Mouse (Mus musculus): ENCODE measurements around the gene Camta2.

The Camta2 gene

DNA sequence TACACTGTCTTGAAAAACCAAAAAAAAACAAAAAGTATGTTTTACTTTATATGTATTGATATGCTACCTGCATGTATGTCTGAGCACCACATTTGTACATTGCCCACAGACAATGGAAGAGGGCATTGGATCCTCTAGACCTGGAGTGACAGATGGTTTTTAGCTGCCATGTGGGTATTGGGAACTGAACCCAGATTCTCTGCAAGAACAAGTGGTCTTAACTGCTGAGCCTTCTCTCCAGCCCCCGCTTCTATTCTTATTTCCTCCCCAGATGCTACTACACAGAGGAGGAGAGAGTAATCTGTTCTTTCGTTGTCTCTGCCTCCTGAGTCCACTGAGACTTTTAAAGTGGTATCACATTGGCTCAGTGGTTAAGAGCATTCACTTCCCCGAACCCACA, 5.6 kb upstream of the Camta2 start:
- peak; percentile 47; the same call in 1 of the 2 replicates for ATAC-seq (ENCODE audit: low TSS enrichment)

DNA sequence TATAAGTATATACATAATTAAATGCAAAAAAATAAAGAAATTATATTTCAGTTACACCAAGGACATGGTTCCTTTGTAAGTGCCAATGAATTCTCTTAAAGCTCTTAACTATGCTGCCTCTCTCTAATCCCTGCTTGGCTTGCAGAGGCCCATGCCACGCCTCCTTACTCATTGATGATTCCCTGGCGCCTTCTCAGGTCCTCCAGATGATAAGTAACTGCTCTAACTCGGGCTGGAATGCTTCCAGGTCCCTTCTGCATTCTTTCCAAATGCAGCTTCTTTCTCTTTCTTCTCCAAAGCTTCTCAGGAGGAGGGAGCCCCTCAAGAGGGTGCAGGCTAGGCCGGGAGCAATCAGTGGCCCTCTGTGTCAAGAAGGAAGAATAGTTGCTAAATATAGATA, 1.7 kb upstream of the Camta2 start:
- ATAC-seq (ENCODE audit: low TSS enrichment), result no peak

DNA sequence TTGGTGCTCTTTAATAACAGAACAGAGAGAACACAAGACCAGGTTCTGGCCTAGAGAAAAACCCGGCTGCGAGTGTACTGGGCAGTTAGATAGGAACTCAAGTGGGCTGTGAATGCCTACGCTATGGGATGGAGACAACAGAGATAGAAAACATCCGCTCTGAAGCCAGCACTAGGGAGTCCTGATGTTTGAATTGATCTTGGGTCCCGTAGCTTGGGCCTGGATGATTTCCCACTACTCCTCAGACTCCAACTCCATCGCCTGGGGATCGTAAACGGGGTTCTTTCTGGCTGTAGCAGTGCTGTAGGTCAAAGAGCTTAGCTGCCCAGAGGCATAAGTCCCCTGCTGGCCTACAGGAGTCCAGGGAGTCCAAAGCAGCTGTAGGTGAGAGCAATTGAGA, 467 bp upstream of the Camta2 start:
- ATAC-seq (ENCODE audit: low TSS enrichment), result no peak

DNA sequence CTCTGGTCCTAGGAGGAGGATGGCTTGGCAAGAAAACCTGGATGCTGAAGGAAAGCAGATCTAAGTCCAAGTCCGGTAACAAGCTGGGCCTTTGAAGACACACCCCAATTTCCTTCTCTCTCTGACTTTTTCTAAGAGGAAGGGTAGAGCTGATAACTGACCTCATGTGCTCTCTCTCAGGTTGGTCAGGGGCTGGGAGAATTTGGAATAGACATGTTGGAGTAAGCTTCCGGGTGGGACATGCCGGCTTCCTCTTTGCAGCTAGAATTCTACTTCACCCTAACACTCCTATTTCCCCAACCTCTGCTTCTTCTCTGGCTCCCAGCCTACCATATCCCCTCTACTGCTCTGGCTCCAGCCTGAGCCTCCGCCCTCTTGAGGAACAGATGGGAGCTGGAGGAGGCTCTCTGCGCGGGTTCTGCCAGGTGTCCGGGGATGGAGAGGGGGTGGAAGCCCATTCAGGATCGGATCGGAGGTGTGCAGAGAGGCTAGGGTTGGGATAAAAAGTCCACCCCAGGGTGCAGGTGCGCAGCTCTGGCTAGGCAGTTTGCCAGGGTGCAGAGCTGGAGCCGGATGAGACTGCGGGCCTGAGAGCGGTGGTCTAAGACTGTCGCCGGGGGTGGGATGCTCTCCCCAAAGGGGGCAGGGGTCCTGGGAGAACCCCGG, 871 bp downstream of the Camta2 start:
- ATAC-seq (ENCODE audit: low TSS enrichment), result peak; percentile 64

DNA sequence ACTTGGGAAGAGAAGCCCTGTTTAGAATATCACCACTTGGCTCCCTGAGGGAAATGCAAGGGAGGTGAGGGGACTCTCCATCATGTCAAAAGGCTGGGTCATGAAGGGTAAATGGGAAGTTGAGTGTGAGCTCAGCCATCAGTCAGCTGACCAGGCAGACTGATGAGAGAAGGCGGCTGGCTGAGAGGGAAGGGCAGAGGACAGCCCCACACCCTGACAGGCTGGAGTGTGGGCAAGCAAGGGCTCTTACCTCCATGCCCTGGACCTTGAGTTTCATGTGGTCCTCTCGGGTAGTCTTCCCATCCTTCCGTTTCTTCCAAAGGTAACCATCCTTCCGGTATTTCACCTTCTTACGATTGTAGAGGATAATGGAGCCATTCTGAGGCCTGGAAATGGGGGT, 4.3 kb downstream of the Camta2 start:
- ATAC-seq (ENCODE audit: low TSS enrichment), result no peak

DNA sequence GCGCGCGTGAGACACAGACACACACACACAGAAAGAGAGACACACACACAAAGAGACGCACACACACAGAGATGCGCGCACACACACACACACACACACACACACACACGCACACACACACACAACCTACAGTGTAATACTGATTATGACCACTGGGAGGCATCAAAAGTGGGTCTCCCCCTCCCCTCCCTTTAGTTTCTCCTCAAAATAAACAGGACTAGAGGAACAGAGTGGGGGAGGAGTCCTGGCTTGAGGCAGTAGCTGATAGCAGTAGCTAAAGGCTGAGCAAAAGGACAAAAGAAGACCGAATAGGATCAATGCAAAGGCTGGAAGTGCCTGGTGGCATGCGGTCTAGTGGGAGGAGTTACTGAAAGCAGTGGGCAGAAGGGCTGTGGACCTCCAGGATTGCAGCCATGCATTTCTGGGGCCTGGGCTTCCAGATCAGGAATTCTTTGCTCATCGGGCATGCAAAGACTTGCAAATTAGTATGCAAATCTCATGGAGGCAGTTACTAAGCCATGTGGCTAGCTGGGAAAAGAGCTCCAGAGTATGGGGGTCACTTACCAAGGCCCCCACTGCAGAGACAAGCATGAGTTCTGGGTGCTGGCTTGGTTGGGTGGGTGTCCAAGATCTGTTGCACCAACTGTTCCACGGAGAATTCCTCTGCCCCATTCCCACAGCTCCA, 5.9 kb downstream of the Camta2 start:
- ATAC-seq (ENCODE audit: low TSS enrichment), result peak; percentile 38; the same call in 1 of the 2 replicates

DNA sequence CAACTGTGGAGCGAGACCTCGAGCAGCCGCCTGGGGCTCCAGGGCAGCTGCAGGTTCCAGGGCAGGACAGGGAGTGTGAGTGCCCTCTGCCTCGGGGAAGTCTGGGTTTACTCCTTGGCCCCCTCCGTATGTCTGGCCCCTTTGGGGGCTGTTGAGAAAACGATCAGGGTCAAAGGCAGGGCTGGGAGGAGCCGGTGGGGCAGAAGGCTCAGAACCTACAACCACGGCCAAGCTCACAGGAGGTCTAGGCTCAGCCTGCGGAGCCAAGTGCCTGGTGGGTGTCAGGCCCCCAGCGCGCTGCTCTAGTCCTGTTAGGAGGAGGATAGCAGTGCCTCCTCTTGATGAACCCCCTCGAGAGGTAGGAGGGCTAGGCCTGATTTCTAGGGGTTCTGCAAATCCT, 6.7 kb downstream of the Camta2 start:
- ATAC-seq (ENCODE audit: low TSS enrichment), result no peak

DNA sequence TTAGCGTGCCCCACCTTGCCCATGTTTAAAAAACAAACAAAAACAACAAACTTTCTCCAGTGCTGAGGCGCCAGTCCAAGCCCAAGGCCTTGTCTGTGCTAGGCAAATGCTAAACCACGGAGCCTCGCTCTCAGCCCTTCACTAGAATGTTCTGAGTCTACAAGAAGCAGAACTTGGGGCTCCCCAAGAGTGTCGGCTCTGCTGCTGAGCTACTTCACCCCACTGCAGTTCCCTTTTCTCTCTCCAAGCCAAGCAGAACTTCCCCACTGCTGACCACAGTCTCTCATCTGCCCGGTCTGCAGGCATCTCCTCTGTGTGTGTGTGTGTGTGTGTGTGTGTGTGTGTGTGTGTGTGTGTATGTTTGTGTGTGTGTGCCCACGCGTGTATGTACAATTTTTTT, 8.0 kb downstream of the Camta2 start:
- no peak for ATAC-seq (ENCODE audit: low TSS enrichment)

DNA sequence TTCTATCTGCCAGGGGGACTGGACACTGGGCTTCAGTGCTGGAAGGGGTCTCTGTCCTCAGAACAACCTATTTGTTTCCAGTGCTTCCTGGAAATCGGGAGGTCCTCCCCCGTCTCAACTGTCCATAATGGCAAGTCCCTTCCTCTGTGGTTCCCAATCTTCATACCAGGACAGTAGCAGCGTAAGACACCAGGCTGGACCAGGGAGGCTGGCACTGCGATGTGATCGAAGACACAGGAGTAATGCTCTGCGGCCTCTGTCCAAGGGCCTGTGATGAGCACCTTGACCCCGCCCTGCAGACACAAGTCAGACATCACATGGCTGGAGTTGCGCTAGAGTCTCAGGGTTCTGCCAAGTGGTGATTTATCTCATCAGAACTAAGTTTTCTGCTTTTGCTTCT, 8.5 kb downstream of the Camta2 start:
- ATAC-seq (ENCODE audit: low TSS enrichment), result no peak

DNA sequence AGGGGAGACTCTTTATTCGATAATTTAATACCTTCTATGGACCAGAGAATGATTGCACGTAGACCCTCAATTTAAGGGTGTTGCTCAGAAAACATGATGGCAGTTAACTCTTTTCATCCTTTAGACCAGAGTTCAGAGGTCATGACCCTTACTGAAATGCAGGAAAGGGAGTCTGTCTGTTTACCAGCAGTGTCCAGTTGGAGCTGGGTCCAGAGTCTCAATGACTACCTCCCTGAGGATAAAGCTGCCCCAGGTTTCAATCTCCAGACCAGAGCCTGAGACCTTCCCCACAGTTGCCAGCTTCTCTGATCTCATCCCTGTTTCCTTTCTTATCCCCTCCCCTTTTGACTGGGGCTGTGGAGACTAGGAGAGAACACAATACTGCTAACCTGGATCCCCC, 9.3 kb downstream of the Camta2 start:
- ATAC-seq (ENCODE audit: low TSS enrichment), result no peak

DNA sequence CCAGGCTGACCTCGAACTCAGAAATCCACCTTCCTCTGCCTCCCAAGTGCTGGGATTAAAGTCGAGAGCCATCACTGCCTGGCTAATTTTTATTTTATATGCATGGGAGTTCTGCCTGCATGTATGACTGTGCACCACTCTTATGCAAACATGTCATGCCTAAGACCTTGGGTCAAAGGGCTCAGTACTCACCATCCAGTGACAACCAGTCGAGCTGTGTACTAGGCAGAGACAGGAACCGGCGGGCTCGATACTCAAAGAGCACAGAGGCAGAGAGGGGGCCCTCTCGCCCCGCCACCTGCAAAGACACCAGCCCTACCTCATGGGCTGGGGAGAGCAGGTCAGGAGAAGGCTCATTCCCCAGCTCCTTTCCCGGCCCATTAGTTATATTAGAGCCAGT, 9.8 kb downstream of the Camta2 start:
- no peak for ATAC-seq (ENCODE audit: low TSS enrichment)

DNA sequence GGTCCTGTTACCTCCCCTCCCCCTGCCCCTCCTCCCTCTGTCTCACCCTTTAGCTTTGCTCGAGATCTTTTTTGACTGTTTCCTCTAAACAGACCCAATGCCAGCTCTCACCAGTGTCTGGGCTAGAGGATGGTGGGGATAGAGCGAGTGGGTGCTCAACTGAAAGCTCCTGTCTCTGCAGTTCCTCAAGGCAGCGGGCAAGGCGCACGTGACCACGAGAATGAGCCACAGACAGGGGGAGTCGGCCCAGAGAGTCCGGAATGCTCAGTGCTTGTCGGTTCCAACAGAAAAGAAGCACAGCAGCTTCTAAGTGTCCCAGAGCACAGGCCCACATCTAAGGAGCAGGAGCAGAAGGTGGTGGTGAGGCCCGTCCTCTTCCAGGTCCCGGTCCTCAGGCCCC, 13.4 kb downstream of the Camta2 start:
- no peak for ATAC-seq (ENCODE audit: low TSS enrichment)

DNA sequence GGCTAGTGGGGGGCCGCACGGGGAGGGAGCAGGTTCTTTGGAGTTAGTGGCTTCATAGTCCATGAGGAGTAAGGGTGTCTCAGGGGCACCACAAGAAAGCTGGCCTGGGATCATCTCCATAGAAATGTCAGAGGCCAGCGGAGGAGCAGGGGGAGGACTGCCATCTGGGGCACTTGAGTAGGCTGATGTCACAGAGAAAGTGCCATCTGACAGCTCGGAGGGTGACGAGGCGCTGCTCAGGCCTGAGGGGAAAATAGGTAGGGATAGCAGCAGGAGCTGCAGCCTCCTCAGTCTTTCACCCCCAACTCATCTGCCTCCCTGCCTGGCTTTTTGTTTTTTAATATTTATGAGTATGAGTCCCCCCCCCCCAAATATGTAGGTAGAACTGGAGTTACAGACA, 13.9 kb downstream of the Camta2 start:
- no peak for ATAC-seq (ENCODE audit: low TSS enrichment)

DNA sequence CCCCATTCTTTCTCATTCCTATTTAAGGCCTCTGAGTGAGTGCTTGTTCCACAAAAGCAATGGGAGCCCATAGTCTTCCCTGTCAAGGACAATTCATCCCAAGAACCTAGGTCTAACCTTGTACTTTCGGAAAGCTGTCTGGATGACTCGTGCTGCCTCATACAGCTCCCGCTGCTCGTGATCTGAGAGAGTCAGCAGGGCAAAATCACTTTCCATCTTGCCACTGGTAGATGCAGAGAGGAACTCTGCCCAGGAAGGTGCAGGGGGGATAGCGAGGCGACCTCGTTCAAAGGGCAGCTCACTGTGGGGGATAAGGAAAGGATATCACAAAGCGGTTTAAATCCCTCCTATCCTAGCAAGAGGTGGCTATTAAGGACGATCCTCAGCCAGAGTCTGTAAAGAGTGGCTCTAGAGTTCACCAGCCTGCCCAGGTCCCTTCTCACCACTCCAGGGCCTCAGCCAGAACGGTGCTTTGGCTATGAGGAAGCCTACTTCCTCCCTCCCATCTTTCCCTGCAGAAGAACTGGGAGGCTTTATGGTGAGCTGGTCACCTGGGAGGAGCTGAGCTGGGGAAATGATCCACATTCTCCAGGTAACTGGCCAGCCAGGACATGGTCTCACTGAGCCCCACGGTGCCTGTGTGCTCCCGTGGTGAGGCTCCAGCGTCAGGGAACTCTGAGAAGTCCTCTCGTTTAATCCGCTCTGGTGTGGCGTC, 16.4 kb downstream of the Camta2 start:
- ATAC-seq (ENCODE audit: low TSS enrichment), result no peak

DNA sequence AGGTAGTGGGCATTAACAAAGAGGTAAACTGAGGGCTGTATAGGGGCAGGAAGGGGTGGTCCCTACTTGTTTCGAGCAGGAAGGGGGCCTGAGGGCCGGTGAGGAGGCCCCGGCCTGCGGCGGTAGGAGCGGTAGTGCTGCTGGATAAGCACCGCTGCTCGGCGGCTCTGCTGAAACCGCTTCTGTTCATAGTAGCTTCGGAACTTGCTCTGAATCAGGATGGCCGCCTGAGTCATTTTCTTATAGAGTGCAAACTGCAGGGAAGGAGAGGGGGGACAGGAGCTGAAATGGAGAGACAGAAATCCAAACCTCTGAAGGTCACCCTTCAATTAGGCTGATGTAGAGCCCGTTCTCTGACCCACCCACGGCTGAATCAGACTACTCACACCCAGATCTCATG, 17.4 kb downstream of the Camta2 start:
- no peak for ATAC-seq (ENCODE audit: low TSS enrichment)

DNA sequence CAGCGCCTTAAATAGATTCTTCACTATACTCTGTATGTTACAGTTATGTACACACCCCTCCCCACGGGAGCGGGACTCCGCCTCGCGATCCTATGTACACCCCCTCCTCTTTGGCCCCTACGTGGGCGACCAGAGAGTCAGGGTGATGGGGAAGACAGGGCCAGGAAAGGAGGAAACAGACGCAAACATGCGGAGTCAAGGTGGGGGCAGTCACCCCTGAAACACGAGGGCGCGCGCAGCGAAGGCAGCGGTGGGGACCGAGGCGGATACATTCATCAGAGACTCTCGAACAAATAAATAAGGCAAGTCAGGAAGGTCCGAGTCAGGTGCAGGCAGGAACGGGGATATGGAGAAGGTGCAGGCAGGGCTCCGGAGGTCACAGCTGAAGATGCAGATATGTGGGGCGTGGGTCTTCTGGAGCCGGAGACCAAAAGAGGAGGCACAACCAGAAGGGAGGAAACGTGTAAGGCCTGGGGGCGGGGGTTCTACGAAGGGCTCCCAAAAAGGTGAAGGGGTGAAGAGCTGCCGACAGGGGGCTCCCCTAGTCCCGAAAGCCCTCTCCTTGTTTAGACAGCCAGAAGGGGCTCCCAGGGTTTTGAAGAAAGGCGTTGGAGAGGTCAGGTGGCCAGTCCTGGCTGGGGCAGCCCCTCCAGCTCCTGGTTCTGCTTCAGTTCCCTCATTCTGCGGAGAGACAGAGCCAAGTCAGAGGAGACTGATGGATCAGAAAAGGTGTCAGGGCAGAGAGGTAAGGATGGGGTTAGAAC, 18.1 kb downstream of the Camta2 start:
- ATAC-seq (ENCODE audit: low TSS enrichment), result 0 out of 2 replicates have a peak, but pooled peaks have one; percentile 8

DNA sequence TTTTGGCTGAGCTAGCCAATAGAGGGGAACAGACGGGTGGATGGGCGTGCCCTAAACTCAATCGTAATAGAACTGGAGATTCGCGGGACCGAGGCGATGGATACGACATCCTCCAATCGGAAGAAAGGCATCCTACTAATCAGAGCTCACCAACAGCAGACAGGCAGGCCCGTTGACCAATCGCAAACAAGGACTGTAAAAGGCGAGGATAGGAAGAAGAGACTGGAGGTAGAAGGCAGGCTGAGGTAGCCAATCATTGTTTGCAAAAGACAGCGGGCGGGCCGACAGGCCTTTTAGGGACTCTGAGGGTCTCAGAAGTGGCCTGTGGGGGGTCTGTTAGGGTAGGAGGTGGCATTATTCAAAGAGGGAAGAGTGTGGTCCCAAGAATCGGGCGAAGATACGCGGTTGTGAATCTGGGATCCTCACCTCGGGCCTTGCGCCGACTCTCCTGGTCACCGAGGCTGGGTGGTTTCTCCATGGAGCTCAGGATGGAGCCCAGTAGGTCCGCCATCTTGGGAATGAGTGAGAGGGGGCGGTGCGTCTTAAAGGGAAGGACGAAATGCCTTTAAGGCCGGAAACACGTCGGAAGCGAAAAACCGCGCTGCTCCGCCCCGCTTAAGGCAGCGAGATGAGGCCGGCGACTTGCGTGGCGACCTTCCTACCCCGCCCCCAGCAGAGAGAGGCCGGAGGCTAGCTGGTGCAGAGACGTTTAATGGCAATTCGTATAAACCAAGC, 19.0 kb downstream of the Camta2 start, which contains the start of gene Spag7:
TSS of gene Spag7 (minus strand) at position 646 of the 735 bp plus-strand sequence.
- ATAC-seq (ENCODE audit: low TSS enrichment), result peak; percentile 92

DNA sequence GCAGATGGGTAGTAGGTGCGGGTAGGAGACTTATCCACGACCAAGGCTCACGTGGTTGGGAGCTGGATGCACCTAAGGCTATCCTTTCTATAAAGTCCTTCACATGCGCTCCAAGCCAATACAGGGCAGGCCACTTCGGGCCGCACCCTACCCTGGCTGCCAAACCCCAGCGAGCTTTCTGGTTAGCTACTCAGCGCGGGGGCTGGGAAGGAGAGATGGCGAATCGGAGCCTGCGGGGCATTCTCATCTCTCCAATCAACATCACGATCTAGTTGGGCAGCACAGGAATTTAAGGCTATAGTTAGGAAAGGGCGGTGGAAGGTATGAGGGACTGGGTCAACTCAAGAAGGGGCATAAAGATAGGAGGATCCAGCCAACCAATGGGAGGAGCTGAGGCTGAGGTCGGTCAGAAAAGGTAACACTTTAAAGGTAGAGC, 19.6 kb downstream of the Camta2 start:
- ATAC-seq (ENCODE audit: low TSS enrichment), result no peak

DNA sequence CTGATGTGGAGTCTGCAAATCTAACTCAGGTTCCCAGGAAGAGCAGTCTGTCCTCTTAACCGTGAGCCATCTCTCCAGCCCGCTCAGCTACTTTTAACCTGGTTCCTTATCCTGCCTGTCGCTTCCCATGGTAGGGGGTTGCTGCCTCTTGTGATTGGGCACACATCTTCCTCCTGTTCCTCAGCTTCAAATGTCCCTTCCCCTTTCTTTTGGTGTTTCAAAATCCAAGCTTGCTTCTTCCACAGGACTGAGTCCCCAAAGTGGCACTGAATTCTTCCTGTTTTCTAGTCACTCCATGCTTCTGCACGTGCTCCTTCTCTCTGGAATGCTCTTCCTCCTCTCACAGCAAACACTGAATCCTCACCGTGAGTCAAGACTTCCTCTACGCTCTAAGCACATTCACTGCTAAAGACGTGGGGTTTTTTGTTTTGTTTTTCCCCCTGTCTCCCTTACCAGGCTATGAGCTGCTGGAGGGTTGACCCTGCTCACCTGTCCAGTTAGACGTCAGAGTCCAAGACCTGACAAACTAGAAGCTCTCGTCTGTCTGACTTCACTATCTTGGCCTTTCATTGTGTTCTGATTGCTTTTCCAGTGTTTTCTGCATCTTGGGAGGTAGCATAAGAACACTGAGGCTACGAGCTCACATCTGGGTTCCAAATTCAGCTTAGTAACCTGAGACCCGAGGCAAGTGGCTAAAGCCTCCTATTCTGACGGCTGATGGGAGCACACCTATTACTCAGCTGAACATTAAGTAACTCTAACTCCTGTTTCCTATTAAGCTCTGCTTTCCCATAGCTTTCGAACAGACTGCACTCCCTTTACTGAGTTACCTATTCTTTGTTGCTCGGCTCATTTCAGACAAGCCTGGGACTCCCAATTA, 20.4 kb downstream of the Camta2 start:
- no peak for ATAC-seq (ENCODE audit: low TSS enrichment)

DNA sequence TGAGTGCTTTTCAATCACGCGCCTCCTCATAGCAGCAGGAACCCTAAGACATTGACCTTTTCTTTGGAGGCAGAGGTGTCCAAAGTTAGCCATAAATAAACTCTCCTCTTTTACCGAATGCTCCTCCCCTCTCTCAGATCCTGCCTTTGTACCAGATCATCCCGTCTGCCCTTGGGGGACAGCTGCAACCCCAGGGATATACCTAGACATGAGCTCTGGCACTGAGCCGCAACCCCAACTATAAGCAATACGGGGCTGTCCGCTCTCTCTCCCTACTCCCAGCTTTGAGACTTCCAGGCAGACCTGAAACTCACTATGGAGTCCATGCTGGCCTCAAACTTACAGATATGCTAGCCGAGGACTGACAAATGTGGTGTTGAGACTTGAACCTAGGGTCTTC, 21.2 kb downstream of the Camta2 start:
- no peak for ATAC-seq (ENCODE audit: low TSS enrichment)
